ENCODE assay signal across 18 mouse cellular contexts in the genomic region with DNA sequence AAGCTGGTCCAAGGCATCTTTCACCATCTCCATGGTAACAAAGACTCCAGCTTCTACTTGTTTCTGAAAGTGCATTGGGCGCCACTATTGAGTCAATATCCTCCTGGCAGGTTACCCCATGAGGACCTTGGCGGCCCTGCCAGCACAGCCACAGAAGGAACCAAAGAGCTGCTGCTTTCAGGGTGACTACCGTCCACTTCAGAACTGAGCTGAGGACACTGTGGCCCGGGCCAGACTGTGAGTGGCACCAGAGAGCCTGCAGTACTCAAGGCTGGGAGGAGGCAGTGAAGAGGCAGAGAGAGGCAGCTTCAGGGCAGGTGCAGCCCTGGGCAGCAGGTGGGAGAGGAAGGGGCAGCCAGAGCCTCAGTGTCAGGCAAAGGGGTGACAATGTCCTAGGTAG.
"Had no signal": no experiment of that assay in that cellular context is flagged by ENCODE, and none has a peak within 500 bp of the region (broad histone marks: within the 10 kb centered on the region; RNA-seq: fewer than 3 reads in every experiment).

No protein-coding gene starts in this region.

- H3K4me1 ChIP-seq: liver, embryonic 12.5 days; midbrain, embryonic 10.5 days; midbrain, embryonic 12.5 days; neural tube, embryonic 13.5 days; neural tube, embryonic 15.5 days had no signal

- ATAC-seq: liver, embryonic 12.5 days; midbrain, embryonic 16.5 days had no signal

- H3K4me3 ChIP-seq: liver, embryonic 12.5 days; midbrain, embryonic 10.5 days; midbrain, embryonic 12.5 days; myocyte; neural tube, embryonic 13.5 days; neural tube, embryonic 15.5 days had no signal

- H3K9ac ChIP-seq: liver, embryonic 12.5 days; liver, embryonic 14.5 days; lung, embryonic 14.5 days; midbrain, embryonic 12.5 days; neural tube, embryonic 13.5 days; neural tube, embryonic 15.5 days had no signal

- H3K27ac ChIP-seq: liver, embryonic 12.5 days; liver, embryonic 14.5 days; midbrain, embryonic 10.5 days; midbrain, embryonic 12.5 days; neural tube, embryonic 13.5 days; neural tube, embryonic 15.5 days had no signal

- H3K4me2 ChIP-seq: liver, embryonic 12.5 days; lung, embryonic 14.5 days; midbrain, embryonic 12.5 days; neural tube, embryonic 13.5 days; neural tube, embryonic 15.5 days had no signal

- H3K9me3 ChIP-seq: liver, embryonic 12.5 days; midbrain, embryonic 10.5 days; midbrain, embryonic 12.5 days; neural tube, embryonic 13.5 days; neural tube, embryonic 15.5 days had no signal

- H3K27me3 ChIP-seq: liver, embryonic 12.5 days; midbrain, embryonic 12.5 days; neural tube, embryonic 13.5 days; neural tube, embryonic 15.5 days had no signal

- DNase-seq: lung, embryonic 14.5 days; midbrain, embryonic 14.5 days; retina, postnatal 1 day; right cerebral cortex, adult 18-20 months; right cerebral cortex, postnatal 25 days; right cerebral cortex, postnatal 4 days; spleen, adult 18-20 months; thymus, adult 18-20 months; thymus, postnatal 14 days; thymus, postnatal 36 days had no signal
